Mouse (Mus musculus): ENCODE data around the gene Igsf3.

GRCm38 (mm10) chr3:101410202-101410601, 33.3 kb downstream of the Igsf3 start:
- TF ChIP-seq MAZ (IDR thresholded peaks at IDR 0.05; ENCODE audit: low read depth, low read length) (no peak), GATA1 (IDR thresholded peaks at IDR 0.05; ENCODE audit: low read depth, low read length) (no peak), CTCF (IDR thresholded peaks at IDR 0.05 in 2 of 3, conservative IDR thresholded peaks at IDR 0.05 in 1 of 3; ENCODE audit: control insufficient read depth in 1 of 3, insufficient read depth in 1 of 3, low read depth in 2 of 3, low read length in 3 of 3, poor library complexity in 1 of 3, severe bottlenecking in 1 of 3) (no peak), POLR2A (IDR thresholded peaks at IDR 0.05; ENCODE audit: control insufficient read depth in 1 of 2, insufficient read depth in 1 of 2, low read depth in 1 of 2, low read length in 2 of 2, poor library complexity in 1 of 2) (no peak), NELFE (IDR thresholded peaks at IDR 0.05; ENCODE audit: low read depth, low read length) (no peak), POLR2AphosphoS5 (IDR thresholded peaks at IDR 0.05; ENCODE audit: borderline replicate concordance, low read depth, low read length) (no peak), RAD21 (IDR thresholded peaks at IDR 0.05; ENCODE audit: low read depth, low read length) (no peak)
